Mouse (Mus musculus) adrenal gland, postnatal 36 days (tissue): Measurements from ENCODE around the gene Ribc2. TPM values are rescaled to one million over a fixed set of nuclear protein-coding genes. Genes with fewer than 3 reads are reported as not detected.
A peak's percentile ranks its signal among the peaks of the same experiment; 100 is the strongest.

Experiments used
- DNase-seq, 2 experiments: peaks; one replicate each; pipeline ENCODE4 v3.0.0; 2021; ENCODE audit warnings: mixed read lengths in 1 of 2
- long read RNA-seq, 2 experiments: library from polyadenylated mRNA; stranded (forward); transcript quantifications; one replicate each; pipeline ENCODE4 v2.0.0; 2021; ENCODE audit warnings: borderline sequencing depth in 2 of 2
- total RNA-seq, 2 experiments: library from RNA; stranded (reverse); gene quantifications; 2 replicates each; pipeline ENCODE4 v1.2.3; 2021

Ribc2 gene
- total RNA-seq, result not detected
- long read RNA-seq, experiment 1, result 0 reads
- long read RNA-seq, experiment 2, result 0 reads

- peak; percentile 57 to 70 for DNase-seq
Observed at GRCm38 (mm10) chr15:85131275-85132192, at the start of gene Ribc2, which contains the start of gene Smc1b. Ribc2 (plus strand) TSS chr15:85132078. Smc1b (minus strand) TSS chr15:85131964.

DNA sequence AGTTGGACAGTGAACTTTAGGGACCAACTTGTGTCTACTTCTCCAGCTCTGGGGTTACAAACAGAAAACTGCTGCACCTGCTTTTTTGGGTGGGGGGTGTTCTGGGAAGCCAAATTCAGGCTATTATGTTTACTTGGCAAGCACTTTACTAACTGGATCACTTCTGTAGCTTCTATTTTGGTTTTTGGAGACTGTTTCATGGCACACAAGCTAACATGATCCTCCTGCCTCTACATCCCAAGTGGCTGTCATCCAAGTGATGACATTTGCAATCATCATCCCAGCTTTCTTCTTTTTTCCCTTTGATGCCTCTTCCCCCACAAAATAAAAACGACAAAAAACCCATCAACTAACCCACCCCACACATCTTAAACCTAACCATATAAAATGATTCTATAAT, 46.2 kb upstream of the Ribc2 start:
- no peak for DNase-seq

DNA sequence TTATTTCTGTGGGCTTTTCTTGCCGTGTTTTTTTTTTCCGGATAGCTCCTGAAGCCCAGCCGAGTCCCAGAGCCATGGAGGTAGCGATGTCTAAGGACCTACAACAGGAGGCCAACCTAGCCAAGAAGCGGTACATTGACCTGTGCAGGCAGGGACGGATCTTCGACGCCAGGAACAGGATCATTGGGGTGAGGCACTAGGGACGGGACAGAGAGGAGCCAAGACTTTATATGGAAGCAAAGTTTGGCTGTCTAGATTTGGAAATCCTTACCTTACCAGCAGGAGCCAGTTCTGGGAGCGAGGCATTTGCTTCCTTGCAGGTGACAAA, 279 bp downstream of the Ribc2 start:
- DNase-seq, result no peak

GRCm38 (mm10) chr15:85135143-85135542, 3.3 kb downstream of the Ribc2 start:
- DNase-seq, result no peak

DNA sequence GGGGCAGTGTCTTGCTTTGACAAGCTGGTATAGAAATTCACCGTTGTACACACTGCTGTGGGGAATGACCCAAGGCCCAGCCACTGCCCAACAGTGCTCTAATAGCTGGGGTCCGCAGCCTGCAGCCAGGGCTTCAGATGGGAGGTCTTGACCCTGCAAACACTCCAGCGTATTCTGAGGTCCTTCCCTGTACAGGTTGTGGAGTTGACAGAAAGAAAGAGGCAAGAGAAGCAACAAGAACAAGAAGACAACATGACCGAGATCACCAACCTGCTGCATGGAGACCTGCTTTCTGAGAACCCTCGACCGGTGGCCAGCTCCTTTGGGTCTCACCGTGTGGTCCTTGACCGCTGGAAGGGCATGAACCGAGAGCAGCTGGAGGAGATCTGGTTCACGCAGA, 9.4 kb downstream of the Ribc2 start:
- no peak for DNase-seq

DNA sequence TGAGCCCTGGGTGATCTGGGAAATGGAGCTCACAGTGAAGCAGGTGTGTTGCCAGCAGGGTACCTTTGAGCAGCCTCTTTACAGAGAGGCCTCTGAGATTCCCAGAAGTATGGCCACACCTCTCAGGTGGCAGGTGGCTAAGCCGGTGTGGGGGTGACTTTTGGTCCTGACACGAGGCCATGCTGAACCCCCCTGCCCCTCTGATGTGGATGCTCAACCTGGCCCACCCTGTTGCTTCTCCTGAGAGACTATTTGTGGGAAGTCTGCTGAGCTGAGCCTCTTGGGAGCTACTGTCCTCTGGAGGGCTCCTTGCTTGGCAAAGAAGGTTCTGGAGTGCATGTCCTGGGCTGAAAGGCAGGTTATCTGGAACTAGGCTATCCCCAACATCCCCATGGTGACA, 10.6 kb downstream of the Ribc2 start:
- no peak for DNase-seq

GRCm38 (mm10) chr15:85143161-85143560, 11.3 kb downstream of the Ribc2 start:
- no peak for DNase-seq

DNA sequence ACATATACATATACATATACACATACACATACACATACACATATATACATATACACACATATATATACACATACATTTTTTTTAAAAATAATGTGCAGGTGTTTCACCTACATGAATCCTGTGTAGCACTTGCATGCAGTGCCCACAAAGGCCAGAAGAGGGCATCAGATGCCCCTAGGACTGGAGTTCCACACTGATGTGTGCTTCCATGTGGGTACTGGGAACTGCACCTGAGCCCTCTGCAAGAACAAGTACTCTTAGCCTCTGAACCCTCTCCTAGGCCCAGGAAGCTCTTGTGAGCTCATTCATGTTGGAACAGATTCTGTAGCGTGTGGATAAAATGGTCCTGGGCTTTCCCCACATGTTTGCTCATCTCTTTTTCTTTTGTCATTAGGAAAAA, 11.9 kb downstream of the Ribc2 start:
- no peak for DNase-seq

DNA sequence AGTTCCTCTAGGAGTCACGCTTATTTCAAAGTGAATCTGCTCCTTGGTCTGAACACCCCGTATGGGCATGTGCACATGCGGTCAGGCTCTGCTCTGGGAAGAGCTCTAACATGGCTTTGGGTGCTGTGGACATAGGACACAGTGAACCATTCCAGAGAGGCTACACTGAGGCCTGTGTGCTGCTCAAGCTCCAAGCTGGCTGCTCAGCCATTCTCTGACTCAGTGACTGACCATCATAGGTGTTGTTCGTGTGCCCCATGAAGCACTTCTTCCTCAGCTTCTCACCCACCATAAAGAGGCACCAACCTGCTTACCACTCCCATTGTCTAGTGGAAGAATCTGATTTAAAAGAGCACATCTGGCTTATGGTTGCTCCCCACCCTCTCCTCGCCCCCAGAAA, 12.4 kb downstream of the Ribc2 start:
- DNase-seq, result no peak

DNA sequence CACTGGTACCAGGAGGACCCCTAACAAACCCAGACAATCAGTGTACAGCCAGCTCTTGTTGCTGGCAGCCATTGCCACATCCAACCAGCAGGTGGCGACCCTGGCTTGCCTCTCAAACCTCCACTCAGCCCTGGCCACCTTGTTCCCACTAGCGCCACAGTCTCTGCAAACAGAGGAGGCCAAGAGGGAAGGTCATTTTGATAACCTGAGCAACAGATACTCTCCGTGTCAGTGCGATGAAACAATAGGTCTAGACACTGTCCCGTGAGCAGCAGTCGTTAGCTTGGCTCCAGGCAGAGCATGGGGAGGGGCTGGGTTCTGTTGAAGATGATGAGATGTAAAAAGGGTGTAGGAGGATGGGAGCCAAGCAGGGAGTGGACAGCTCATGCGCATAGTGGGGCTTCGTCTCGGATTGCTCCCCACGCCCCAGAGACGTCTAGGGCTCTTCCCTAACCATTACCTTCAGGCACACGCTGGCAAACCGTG, 19.6 kb downstream of the Ribc2 start:
- peak; percentile 75 to 82 for DNase-seq

DNA sequence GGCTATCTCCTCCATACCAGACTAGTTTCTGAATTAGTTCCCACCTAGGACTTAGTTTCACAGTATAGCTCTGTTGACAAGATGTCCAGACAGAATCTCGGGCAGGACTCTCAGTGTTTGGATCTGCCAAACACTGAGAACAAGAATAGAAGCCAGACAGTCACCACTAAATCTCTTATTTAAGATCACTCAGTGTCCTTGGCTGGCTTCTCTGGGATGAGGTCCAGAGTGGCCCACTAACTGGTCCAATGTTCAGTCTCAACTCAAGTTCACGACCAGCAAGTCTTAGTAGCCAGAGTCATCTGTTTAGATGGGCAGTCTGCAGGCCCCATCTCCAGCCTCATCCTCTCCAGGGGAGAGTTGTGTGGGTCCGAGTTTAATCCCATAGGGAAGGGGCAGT, 20.7 kb downstream of the Ribc2 start:
- DNase-seq, result peak; percentile 11 to 21

GRCm38 (mm10) chr15:85154091-85154490, 22.2 kb downstream of the Ribc2 start:
- DNase-seq, result no peak

DNA sequence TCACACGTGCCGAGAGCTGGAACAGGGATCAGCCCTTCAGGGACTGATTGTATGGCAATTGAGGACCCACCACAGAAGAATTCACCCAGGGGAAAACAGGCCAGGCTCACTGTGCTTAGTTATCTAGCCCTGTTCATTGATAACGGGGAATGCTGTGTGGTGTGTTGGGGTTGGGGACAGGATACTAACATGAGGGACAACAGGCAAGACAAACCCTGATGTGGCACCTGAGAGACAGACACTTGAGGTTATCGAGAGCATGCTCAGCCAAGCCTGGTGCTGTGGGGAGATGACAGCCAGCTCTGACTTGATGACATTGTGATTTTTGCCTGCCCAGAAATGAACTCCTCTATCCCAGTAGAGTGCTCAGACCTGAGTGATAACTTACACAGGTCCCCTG, 24.3 kb downstream of the Ribc2 start:
- DNase-seq, result no peak

GRCm38 (mm10) chr15:85161416-85161815, 29.5 kb downstream of the Ribc2 start:
- no peak for DNase-seq

- no peak for DNase-seq
Observed at GRCm38 (mm10) chr15:85162693-85163663, 31.1 kb downstream of the Ribc2 start.

GRCm38 (mm10) chr15:85166433-85166933, 34.6 kb downstream of the Ribc2 start:
- DNase-seq, result no peak

GRCm38 (mm10) chr15:85167086-85167679, 35.3 kb downstream of the Ribc2 start:
- no peak for DNase-seq

DNA sequence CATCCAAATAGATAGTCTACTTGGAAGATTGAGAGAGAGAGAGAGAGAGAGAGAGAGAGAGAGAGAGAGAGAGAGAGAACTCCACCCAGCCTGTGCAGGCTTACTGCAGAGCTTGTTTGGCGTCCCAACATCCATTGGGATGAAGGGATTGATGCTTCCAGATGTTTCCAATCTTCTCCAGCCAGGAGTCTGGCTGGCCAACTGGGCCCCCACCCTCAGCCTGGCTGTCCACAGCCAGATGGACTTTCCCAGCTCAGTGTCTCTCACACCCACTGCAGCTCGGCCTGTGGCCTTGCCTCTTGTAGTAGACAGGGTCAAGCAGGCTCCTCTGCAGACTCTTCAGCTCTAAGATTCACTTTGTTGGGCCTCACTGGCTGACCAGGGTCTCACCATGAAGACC, 40.2 kb downstream of the Ribc2 start:
- no peak for DNase-seq

GRCm38 (mm10) chr15:85173425-85173824, 41.5 kb downstream of the Ribc2 start:
- DNase-seq, result no peak

- DNase-seq, result no peak
Observed at GRCm38 (mm10) chr15:85174060-85174459, 42.2 kb downstream of the Ribc2 start.

- DNase-seq, result peak; percentile 25 to 52
Observed at GRCm38 (mm10) chr15:85177576-85177975, 45.7 kb downstream of the Ribc2 start.

- DNase-seq, result no peak
Observed at GRCm38 (mm10) chr15:85178172-85178571, 46.3 kb downstream of the Ribc2 start.
